Mouse (Mus musculus): ENCODE results near the gene Zc3h12a. TPM values are rescaled to one million over a fixed set of nuclear protein-coding genes. Genes with fewer than 3 reads are reported as not detected.

The Zc3h12a gene
- total RNA-seq, 1 experiment from 2014 or later, result 7.0 TPM

DNA sequence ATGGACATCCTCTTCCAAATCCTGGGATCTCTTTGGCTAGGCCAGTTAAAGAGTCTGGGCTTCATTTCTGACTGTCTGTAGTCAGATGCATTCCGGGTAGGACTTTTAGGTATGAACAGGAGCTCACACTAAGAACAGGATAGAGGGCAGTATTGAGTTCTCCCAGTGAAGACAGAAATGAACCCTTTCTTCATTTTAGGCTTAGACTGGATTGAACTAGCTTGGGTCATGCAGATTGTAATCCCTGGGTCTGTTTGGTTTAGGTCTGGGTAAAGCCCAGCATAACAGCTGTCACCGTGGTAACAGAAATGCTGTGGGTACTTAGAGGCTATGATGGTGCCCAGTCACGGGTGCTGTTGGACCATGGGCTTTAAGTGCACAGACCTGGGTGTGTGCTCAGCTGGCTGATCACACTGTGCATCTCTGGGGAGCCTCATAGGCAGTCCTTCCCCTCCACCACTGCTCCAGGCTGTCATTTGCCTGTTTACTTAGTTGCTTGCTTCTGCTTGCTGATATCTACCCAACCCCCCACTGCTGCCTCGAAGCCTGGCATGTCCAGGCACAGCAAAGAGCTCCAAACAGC is 26.1 kb upstream of the Zc3h12a start:
- no peak for ATAC-seq (replicated peaks in 1 of 2; ENCODE audit: insufficient read depth in 1 of 2, low FRiP score in 2 of 2, low TSS enrichment in 1 of 2, low read depth in 1 of 2, poor library complexity in 2 of 2, severe bottlenecking in 2 of 2)

DNA sequence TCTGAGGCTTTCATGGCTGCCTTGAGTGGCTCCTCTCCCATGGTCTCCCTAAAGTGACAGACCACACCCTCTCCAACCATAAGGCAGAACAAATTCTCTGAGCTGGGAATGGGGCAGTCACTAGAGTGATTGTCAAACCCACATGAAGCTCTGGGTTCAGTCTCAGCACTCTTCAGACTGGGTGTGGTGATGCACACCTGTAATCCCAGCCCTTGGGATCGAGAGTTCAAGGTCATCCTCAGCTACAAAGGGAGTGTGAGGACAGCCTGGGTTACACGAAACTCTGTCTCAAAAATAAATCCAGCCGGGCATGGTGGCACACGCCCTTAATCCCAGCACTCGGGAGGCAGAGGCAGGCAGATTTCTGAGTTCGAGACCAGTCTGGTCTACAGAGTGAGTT is 24.8 kb upstream of the Zc3h12a start:
- ATAC-seq (replicated peaks in 1 of 2; ENCODE audit: insufficient read depth in 1 of 2, low FRiP score in 2 of 2, low TSS enrichment in 1 of 2, low read depth in 1 of 2, poor library complexity in 2 of 2, severe bottlenecking in 2 of 2), result no peak

DNA sequence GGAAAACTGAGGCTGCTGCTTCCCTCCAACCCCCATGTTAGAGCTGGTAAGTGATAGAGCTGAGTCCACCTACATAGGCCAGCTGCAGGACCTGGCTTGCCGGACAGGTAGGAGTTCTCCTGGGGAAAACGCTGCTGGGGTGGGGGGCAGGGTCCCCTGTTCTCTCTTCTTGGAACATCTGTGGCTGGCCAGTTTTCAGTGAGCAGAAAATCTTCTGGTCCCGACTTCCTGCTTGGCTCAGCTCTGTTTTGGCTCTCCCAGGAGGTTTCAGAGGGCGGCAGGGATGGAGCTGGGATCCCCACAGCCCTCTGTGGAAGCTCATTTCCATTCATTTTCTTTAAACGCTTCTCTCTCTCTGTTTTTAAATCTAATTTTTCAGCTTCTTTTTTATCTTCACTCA is 21.8 kb upstream of the Zc3h12a start:
- no peak for ATAC-seq (replicated peaks in 1 of 2; ENCODE audit: insufficient read depth in 1 of 2, low FRiP score in 2 of 2, low TSS enrichment in 1 of 2, low read depth in 1 of 2, poor library complexity in 2 of 2, severe bottlenecking in 2 of 2)

DNA sequence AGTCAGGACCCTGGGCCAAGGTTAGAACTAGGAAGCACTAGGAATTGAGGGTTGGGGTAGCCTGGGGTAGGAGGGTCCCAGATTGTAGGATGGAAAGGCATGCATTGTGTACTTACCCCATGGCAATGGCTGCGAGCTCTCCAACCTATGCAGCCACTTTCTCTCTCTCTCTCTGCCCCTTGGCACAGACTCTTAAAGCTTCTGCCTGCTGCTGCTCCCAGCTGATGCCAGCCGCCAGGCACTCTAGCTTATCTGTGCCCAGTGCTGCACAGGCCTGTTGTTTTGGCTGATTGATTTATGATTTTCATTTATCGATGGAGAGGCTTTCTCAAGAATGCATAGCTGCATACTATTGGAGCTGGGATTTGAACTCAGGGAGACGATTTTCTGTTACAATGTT is 20.3 kb upstream of the Zc3h12a start:
- no peak for ATAC-seq (replicated peaks in 1 of 2; ENCODE audit: insufficient read depth in 1 of 2, low FRiP score in 2 of 2, low TSS enrichment in 1 of 2, low read depth in 1 of 2, poor library complexity in 2 of 2, severe bottlenecking in 2 of 2)

DNA sequence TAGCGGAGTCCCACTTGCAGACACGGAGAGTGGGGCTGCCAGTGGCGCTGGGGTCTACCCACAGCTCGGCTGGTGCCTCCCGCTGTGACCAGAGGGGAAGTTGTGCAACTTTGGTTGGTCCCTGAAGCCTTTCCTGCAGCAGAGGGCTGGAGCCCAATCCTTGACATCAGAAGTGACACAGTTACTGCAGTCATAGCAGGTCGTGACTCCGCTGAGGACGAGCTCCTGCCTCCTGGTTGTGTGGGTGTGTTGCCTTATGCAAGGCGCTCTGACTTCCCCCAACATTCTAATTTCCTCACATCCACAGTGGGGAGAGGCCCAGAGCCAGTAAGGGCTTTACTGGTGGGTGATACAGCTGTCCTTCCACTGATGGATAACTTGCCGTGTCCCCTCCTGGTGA is 17.6 kb upstream of the Zc3h12a start:
- peak; percentile 93 for ATAC-seq (replicated peaks in 1 of 2; ENCODE audit: insufficient read depth in 1 of 2, low FRiP score in 2 of 2, low TSS enrichment in 1 of 2, low read depth in 1 of 2, poor library complexity in 2 of 2, severe bottlenecking in 2 of 2)

DNA sequence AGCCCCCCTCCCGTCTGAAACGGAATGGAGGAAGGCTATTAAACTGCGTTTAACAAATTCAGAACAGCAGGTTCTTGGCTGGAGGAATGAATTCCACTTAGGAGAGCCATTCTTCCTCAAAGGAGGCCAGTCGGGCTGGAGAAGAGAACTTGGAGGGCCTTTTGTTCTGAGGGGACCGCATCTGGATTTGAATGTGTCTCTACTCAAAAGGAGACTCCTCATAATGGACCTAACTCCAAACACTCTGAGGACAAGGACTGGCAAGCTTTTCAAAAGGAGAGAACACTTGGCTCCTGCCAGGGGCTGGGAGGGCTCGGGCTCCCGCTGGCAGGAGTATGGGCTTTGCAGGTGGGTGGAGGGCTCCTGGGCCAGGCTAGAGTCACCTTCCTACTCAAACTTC is 17.0 kb upstream of the Zc3h12a start:
- no peak; a peak in 1 of 4 replicates for ATAC-seq (replicated peaks in 1 of 2; ENCODE audit: insufficient read depth in 1 of 2, low FRiP score in 2 of 2, low TSS enrichment in 1 of 2, low read depth in 1 of 2, poor library complexity in 2 of 2, severe bottlenecking in 2 of 2)

DNA sequence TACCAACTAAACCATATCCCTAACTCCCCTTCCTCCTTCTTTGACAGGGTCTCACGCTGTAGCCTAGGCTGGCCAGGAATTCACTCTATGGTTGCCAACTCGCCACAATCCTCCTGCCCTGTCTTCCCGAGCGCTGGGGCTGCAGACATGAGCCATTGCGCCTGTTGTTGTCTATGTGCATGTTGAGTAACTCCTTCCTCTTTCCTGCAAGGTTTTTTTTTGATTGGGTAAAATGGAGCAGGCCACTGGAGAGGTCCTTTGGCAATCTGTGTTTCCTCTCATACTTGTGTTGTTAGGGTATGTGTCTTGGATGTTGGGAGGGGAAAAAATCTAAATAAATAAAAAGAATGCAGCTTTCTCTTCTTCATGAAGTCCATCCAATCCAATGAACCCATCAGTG is 16.6 kb upstream of the Zc3h12a start:
- peak in 1 of 2 experiments; percentile 20; a peak in 1 of 4 replicates for ATAC-seq (replicated peaks in 1 of 2; ENCODE audit: insufficient read depth in 1 of 2, low FRiP score in 2 of 2, low TSS enrichment in 1 of 2, low read depth in 1 of 2, poor library complexity in 2 of 2, severe bottlenecking in 2 of 2)

DNA sequence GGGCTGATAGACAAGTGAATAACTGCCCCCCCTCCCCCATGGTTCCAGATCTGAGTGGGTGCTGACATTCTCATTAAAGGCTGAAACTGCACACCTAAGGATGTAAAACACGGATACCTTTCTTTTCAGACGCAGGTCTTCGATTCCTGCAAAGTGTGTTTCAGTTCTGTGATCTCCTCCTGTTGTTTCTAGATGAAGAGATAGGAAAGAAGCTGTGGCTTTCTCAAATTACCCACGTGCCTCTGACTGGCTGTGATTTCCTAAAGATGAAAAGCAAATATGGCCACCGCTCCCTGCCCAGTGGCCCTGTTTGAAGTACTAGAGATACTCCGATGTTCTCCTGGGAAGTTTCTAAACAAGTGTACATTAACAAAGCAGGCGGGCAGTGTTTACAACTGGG is 10.7 kb upstream of the Zc3h12a start:
- ATAC-seq (replicated peaks in 1 of 2; ENCODE audit: insufficient read depth in 1 of 2, low FRiP score in 2 of 2, low TSS enrichment in 1 of 2, low read depth in 1 of 2, poor library complexity in 2 of 2, severe bottlenecking in 2 of 2), result no peak

DNA sequence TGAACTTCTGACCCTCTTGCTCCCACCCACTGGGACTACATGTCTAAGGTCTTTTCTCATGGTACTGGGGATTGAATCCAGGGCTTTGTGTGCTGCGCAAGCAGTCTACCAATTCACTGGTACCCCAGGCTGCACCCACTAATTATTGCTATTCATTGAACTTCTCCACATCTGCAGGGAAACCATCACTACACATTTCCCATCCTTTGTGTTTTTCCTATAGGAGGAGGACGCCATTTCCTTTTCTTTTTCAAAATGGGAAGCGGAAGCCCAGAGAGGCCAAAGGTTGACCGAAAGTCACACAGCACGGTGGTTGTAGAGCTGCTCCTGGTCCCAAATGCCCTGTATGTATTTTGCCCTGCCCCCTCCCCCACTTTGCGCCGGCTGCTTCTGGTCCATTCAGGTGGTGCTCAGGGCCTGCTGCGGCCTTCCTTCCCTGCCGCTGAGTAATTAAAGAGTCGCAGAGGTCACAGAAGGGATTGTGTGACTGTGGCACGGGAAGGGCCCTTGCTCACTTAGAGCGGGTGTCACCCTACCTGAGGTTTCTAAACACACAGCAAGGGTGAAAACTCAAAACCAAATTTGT is 8.8 kb upstream of the Zc3h12a start:
- no peak for ATAC-seq (replicated peaks in 1 of 2; ENCODE audit: insufficient read depth in 1 of 2, low FRiP score in 2 of 2, low TSS enrichment in 1 of 2, low read depth in 1 of 2, poor library complexity in 2 of 2, severe bottlenecking in 2 of 2)

DNA sequence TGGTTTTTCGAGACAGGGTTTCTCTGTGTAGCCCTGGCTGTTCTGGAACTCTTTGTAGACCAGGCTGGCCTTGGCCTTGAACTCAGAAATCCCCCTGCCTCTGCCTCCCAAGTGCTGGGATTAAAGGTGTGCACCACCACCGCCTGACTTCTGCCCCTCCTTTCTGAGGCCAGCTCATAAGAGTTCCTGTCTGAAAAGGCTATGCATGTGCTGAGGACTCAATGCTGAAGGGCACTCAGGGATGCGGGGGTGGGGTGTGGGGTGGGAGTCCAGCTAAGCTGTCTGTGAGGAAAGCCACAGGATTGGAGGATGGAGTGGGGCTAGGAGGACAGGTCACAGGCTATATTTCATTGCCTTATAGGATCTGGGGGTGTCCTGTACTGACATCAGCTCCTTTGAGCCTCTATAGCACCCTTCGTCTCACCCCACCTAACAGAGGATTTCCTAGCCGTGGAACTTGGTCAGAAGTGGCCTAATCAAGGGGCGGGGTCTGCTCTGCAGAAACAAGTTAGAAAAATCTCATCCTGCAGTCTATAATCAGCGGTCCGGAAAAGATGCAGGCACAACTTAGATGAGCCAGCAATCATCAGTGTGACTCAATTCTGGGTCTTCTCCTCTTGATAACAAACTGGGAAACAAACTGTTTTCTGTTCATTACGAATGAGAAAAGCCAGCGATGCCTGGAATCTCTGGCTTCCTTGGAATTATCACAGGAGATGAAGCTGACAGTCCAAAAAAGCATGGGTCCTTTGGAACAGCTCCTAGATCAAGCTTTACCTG is 7.6 kb upstream of the Zc3h12a start:
- no peak for ATAC-seq (replicated peaks in 1 of 2; ENCODE audit: insufficient read depth in 1 of 2, low FRiP score in 2 of 2, low TSS enrichment in 1 of 2, low read depth in 1 of 2, poor library complexity in 2 of 2, severe bottlenecking in 2 of 2)

DNA sequence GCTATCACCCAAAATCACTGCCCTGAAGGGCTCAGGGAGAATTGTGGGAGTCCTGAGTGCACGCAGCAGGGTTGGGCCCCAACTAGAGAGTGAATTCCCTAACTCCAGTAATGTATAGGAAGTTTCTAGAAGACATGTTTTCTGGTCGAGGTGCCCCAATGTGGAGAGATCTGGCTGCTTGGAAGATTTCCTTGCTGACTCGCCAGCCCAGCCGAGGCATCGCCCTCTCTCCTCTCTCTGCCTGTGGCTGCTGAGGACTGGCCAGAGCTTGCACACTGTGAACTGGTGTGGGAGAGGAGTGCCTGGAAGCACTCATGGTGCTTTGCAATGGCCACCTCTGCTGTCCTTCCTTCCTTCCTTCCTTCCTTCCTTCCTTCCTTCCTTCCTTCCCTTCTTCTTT is 7.0 kb upstream of the Zc3h12a start:
- ATAC-seq (replicated peaks in 1 of 2; ENCODE audit: insufficient read depth in 1 of 2, low FRiP score in 2 of 2, low TSS enrichment in 1 of 2, low read depth in 1 of 2, poor library complexity in 2 of 2, severe bottlenecking in 2 of 2), result no peak

DNA sequence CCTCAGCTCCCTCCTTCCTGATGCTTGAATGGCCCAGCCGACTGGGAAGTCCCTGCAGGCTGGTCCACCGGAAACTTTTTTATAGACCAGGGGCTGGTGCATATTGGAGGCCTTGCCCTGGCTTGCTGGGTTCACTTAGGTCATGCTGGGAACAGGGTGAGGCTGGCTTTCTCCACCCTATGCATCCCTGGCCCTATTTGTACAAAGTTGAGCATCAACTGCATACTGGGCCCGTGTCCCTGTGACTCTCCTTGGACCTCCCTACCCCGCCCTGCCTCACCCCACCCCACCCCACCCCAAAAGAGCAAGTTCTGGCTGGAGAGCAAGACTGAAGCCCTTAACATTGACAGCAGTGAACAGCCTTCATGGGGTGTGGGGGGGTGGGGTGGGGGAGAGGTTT is 6.6 kb upstream of the Zc3h12a start:
- ATAC-seq (replicated peaks in 1 of 2; ENCODE audit: insufficient read depth in 1 of 2, low FRiP score in 2 of 2, low TSS enrichment in 1 of 2, low read depth in 1 of 2, poor library complexity in 2 of 2, severe bottlenecking in 2 of 2), result no peak

DNA sequence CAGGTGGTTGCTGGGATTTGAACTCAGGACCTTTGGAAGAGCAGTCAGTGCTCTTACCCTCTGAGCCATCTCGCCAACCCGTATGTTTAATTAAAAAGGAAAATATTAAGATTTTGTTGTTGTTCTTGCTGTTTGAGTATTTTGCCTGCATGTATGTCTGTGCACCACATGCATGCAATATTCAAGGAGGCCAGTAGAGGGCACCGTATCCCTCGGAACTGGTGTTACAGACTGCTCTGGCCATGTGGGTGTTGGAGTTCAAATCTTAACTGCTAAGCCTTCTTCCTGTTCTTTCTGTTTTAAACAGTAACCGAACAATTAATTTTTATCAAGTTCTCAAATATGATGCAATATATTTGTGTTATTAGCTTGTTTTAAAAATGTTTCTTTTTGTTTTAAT is 4.8 kb upstream of the Zc3h12a start:
- peak; percentile 41 to 63; a peak in 3 of 4 replicates for ATAC-seq (replicated peaks in 1 of 2; ENCODE audit: insufficient read depth in 1 of 2, low FRiP score in 2 of 2, low TSS enrichment in 1 of 2, low read depth in 1 of 2, poor library complexity in 2 of 2, severe bottlenecking in 2 of 2)

DNA sequence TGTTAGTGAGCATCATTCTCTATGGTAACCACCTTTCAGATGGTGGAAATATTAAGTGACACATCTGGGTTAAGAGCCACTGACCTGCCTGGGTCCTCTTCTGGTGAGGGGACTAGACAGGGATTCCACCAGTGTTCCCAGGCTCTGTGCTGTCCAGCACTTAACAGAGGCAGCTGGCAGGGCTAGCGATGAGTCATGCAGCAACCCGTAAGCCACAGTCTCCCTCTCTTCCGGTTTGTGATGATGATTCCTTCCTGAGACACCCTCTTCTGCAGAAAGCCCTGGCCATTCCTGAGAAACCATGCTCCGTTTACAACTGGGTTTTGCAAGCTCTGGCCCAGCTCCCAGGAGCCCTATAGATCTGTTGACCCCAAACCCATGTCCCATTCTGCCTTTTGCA is 3.9 kb upstream of the Zc3h12a start:
- no peak for ATAC-seq (replicated peaks in 1 of 2; ENCODE audit: insufficient read depth in 1 of 2, low FRiP score in 2 of 2, low TSS enrichment in 1 of 2, low read depth in 1 of 2, poor library complexity in 2 of 2, severe bottlenecking in 2 of 2)

DNA sequence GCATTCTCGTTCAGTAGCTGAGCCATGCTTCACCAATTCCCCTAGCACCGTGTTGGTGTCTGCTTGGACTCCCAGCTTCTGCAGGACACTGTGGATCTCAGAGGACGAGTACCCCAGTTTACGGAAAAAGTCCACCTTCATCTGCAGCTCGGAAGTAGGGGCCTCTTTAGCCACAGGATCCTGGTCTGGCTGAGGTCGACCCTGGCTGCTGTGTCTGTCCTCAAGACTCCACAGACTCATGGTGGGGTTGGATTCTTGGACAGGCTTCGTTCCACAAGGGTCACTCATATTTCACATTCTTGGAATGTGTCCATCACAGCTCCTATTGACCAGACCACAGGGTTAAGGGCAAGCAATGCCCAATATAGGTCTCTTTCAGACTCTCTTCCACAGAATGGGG is 879 bp downstream of the Zc3h12a start:
- ATAC-seq (replicated peaks in 1 of 2; ENCODE audit: insufficient read depth in 1 of 2, low FRiP score in 2 of 2, low TSS enrichment in 1 of 2, low read depth in 1 of 2, poor library complexity in 2 of 2, severe bottlenecking in 2 of 2), result no peak

DNA sequence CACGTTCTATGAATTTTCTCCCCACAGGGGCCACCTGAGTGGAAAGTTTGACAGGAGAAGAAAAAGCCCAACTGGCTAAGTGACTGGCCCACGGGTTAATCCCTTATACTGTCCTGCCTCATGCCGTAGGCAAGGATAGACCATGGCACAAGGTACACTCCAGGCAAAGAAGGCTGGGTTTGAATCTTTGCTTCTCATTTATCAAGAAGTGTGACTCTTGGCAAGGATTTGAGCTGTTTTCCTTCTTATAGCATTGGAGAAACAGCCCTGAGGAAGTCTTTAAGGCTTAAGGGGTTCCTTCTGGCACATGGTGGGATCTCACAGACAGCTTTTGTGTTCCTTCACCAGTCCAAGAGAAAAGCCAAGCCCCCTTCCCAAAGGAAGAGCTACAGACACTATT is 1.5 kb downstream of the Zc3h12a start:
- no peak for ATAC-seq (replicated peaks in 1 of 2; ENCODE audit: insufficient read depth in 1 of 2, low FRiP score in 2 of 2, low TSS enrichment in 1 of 2, low read depth in 1 of 2, poor library complexity in 2 of 2, severe bottlenecking in 2 of 2)

DNA sequence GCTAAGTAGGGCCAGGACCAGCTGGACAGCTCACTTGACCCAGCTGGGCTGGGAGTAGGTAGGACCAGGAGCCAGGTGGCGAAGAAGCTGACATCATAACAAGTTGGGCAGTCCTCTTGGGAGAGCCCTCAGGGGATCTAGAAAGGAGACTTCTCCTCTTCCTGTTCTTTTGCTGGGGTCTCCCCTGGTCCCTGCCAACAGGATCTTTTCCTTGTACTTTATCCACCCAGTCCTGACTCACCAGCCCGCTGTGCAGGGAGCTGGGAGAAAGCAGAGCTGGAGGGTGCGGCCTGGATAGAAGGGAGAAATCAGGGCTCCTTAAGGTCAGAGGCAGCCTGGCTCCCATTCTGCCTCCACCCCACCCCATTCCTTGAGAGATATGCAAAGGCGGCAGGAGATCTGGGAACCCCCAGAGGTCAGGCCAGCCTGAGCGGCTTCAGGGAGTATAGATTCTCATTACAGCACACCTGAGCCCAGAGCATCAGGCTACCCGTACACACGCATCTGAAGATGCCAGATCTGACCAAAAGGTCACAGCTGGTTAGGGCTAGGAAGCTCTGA is 2.2 kb downstream of the Zc3h12a start:
- no peak for ATAC-seq (replicated peaks in 1 of 2; ENCODE audit: insufficient read depth in 1 of 2, low FRiP score in 2 of 2, low TSS enrichment in 1 of 2, low read depth in 1 of 2, poor library complexity in 2 of 2, severe bottlenecking in 2 of 2)

DNA sequence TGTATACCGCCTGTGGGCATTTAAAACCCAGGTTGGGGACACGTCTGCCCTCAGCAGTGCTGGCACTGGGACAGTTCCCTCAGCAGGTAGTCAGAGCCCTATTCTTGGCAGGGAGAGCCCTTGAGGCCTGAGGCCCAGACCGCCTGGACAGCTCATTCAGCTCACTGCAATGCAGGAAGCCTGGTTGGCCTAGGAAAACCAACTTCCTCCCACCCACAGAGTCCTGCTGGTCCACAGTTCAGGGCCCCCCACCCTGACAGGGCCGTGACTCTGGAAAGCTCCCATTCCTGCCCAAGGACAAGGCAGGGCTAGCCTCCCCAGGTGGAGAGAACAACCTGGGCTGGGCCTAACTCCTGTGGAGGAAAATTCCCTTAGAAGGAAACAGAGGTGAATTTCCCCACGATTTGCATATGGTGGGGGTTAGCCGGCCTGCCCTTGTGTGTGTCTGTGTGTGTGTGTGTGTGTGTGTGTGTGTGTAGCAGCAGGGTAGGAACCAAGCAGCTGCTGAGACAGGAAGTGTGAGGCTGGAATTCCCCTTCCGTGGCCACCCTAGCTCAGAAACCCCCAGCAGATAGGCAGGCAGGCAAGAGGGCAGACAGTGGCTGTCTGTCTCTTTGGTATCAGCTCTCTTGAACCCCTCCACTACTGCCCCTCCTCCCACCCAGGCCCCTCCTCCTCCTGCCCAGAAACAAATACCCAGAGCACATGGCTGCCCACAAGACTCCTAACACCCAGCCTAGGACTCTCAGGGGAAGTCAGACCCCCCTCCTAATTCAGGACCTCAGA is 3.0 kb downstream of the Zc3h12a start:
- peak; percentile 10 to 17; a peak in 3 of 4 replicates for ATAC-seq (replicated peaks in 1 of 2; ENCODE audit: insufficient read depth in 1 of 2, low FRiP score in 2 of 2, low TSS enrichment in 1 of 2, low read depth in 1 of 2, poor library complexity in 2 of 2, severe bottlenecking in 2 of 2)

All from hematopoietic stem cell, adult 5-6 weeks (primary cell).